Mouse (Mus musculus): ENCODE results near the gene Chrng.

DNA sequence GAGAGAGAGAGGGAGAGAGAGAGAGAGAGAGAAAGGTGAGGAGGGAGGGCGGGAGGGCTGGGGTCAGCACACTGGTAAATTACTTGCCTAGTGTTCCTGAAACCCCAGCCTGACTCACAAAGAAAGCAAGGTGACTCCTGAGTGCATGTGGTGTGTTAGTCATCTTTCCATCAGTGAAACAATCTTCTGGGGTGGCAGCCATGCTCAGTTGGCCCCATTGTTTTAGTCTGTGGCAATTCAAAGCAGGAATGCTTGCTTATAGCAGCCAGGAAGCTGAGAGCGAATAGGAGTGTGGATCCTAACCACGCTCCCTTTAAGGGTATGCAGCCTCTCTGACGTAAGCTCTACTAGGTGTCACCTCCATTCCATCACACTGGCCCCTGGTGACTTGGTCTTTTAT is 50.7 kb downstream of the Chrng start:
- no peak for TF ChIP-seq POLR2A (IDR thresholded peaks at IDR 0.05; ENCODE audit: extremely low read depth, insufficient read depth, low read length)
- TF ChIP-seq CTCF (IDR thresholded peaks at IDR 0.05; ENCODE audit: extremely low read depth, insufficient read depth, low read length) = no peak
